Mouse (Mus musculus) liver, embryonic 14.5 days (tissue): ENCODE measurements around the gene Cbl.

Source experiments
- CTCF ChIP-seq: IDR thresholded peaks from 2 replicates; pipeline ENCODE4 v1.5.1; 2016; ENCODE audit warnings: antibody characterized with exemption, low read depth, control low read depth
- EP300 ChIP-seq: IDR thresholded peaks from 2 replicates; pipeline ENCODE4 v1.6.1; 2016; ENCODE audit warnings: antibody characterized with exemption, low read depth

DNA sequence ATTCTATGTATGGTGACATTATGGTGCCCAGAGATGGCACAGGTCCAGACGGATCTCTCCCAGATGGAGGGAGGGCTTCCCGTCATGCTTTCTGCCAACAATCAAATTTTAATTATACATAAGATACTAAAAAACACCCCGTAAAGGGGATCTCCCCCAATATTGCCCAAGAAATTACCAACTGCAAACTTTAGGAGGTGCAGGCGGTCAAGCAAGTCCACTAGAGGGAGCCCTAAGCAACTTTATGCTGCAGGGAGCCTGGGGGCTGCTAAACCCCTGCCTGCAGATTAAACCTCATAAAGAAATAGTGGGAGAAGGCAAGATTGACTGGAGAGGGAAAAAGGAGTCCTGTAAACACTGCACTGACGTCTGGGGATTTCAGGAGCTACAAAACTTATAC, 5.6 kb upstream of the Cbl start:
- TF ChIP-seq CTCF = peak; percentile 86
- TF ChIP-seq EP300 = no peak
